Mouse (Mus musculus): ENCODE results near the gene Cln5. TPM values are rescaled to one million over a fixed set of nuclear protein-coding genes. Genes with fewer than 3 reads are reported as not detected.

Cln5 gene
- total RNA-seq, 2 experiments from 2014 or later = 7.2 to 8.2 TPM

DNA sequence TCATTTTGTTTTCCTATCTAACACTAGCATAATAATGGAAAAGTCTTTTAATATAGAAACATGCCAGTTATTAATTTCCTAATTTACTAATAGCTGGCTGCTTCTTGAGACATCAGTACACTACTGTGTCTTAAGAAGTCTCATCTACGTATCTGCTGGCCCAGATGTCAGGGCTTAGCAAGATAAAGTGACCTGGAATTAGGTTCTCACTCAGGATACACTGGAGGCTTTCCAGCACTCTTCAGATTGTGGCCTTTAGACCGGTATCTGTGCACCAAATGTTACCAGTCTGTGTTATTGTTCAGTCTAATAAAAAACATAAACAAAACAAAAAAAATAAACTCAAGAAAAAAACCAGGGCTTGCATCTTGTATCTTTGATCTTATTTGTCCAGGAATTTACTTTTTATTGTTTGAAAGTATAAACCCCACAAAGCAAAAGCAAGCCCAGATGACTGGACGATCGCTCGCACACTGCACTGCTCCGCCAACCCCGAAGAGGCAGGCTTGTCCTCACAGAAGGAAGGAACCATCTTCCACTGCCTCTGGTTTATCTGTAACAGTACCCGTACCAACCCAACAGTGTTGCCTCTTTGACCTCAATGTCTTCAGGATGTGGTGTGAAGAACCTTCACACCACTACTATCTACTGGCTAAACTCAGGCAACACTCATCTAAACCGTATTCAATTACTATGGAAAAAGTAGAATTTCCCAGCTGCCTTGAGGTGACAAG is 7.4 kb downstream of the Cln5 start:
- no peak for DNase-seq
- intact Hi-C loops (cut with DNase I; ENCODE audit: low total_unique reads) = no loop called here

- intact Hi-C loops (cut with DNase I; ENCODE audit: low total_unique reads) = no loop called here
- DNase-seq = no peak
Measured at GRCm38 (mm10) chr14:103078006-103078912, 8.2 kb downstream of the Cln5 start.

- DNase-seq = no peak
- intact Hi-C loops (cut with DNase I; ENCODE audit: low total_unique reads) = no loop called here
Measured at GRCm38 (mm10) chr14:103079209-103079977, 9.4 kb downstream of the Cln5 start.

DNA sequence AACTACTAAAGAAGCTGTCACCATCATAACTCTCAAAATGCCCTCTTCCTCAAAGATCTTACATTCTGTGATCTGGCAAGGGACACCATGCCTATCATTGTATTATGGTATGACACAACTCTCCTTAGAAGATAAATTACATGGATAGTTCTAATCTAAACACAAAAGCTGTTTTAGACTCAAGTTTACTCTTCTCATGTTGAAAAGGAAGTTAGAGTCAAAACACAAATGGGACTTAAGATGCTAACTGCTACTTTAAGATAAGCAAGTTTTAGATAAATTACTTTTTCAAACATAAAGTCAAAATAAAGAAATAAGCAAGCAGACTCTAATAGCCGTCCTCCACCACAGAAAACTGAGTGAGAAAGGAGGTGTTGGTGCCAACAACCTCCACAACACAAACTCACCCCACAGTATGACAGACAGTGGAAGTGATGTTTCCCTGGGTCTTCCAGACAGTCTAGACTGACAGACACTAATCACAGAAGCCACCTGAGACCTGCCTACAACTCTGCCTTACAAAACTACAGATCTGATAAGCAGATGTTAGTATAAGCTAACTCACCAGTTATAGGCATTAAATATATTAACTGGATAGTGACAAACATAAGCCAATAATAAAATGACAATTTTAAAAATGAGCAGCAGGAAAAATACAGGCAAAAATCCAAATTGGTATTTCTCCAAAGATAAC is 16.0 kb downstream of the Cln5 start:
- intact Hi-C loops (cut with DNase I; ENCODE audit: low total_unique reads) = no loop called here
- no peak for DNase-seq

DNA sequence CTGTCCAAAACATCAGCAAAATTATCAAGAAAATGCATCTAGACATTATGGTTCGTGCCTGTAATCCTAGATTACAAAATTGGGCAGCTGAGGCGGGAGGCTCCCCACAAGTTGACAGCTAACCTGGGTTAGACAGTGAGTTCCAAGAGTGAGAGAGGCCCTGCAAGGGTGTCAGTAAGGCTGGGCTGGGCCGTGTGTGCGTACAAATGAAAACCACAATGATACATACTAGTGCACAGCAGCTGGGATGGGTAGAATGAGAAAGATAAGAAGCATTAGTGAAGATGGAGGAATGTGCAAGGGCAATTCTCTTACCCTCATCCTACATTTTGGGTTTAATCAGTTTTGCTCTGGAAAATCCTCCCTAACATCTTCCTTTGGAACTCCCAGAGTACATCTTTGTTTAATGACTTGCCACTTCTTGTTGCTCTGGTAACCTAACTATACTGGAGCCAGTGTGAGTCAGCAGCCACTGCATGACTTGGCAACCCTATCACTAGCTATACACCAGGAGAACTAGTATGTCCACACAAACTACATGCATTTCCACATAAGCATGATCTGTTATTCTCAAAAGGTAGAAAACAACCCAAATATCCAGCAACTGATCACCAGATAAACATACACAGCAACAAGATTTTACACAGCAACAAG is 16.8 kb downstream of the Cln5 start:
- intact Hi-C loops (cut with DNase I; ENCODE audit: low total_unique reads) = no loop called here
- DNase-seq = no peak

DNA sequence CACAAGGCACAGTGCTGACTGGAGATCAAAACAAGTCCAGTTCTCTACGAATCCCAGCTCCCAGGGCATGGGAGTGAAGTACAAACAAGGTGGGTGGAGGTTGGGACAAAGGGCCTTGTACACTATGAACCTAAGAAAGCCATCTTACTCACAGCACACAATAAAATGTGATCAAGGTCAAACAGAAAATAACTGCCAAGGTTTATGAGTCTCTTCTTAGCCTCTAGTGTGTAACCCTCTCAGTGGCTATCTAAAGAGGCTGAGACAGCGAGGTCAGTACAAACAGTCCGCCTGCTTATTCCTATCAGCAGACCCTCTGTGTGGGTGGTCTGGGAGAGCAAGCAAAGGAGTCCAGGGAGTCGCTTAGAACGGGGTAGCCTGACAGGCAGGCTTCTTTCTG is 17.8 kb downstream of the Cln5 start:
- intact Hi-C loops (cut with DNase I; ENCODE audit: low total_unique reads) = no loop called here
- DNase-seq = no peak

DNA sequence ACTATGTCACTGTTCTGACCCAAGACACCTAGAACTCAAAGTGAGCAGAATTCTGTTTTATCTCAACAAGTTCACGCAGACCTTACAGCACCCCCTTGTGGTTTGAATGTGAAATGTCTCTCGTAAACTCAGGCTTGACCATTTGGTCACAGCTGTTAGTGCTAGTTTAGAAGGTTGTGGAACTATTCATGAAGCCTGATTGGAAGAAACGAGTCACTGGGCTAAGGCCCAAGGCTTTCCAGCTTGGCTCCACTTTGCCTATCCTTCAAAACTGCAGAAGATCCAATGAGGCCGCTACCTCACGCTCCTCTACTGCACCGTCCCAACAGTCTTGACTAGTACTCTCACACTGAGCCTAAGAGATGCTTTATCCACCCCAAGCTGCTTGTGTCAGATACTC is 18.6 kb downstream of the Cln5 start:
- DNase-seq = no peak
- intact Hi-C loops (cut with DNase I; ENCODE audit: low total_unique reads) = no loop called here

- DNase-seq = no peak
- intact Hi-C loops (cut with DNase I; ENCODE audit: low total_unique reads) = no loop called here
Measured at GRCm38 (mm10) chr14:103093236-103093635, 23.2 kb downstream of the Cln5 start.

- intact Hi-C loops (cut with DNase I; ENCODE audit: low total_unique reads) = no loop called here
- DNase-seq = no peak
Measured at GRCm38 (mm10) chr14:103093670-103094069, 23.7 kb downstream of the Cln5 start.

DNA sequence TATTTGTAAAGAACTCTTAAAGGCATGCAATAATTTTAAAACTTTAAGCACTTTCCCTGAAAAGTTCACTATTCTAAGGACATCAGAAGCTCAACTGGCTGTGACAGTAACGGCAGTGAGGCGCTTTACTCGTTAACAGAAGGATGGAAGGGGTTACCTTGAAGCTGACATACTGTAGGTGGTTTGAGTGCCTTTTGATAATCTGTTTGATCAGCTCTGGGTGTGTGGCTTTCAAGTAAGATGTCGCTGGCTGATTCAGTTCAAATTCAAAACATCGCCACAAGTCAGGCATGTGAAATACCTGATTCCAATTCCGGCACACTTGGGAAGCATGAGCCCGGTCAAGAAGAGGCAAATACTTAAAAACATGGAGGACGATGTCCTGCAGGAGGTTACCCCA is 25.0 kb downstream of the Cln5 start:
- intact Hi-C loops (cut with DNase I; ENCODE audit: low total_unique reads) = no loop called here
- no peak for DNase-seq

- intact Hi-C loops (cut with DNase I; ENCODE audit: low total_unique reads) = no loop called here
- no peak for DNase-seq
Measured at GRCm38 (mm10) chr14:103095826-103096225, 25.8 kb downstream of the Cln5 start.

DNA sequence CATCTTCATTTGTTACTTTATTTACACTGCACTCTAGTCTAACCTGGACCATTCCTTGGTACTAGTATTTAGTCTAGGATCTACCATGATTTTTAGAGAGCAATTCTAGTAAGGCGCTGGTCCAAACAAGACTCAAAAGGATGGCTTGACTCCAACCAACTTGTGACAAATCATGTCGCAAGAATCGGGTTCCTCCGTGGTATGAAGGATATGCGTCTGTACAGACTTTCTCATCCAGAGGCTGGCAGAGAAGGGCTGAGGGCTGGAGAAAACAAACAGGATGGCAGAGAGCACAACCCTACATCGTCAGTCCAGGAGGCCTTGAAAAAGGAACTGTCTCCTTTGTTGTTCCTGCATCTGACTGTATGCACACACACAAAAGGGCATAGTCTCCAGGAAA is 26.6 kb downstream of the Cln5 start:
- intact Hi-C loops (cut with DNase I; ENCODE audit: low total_unique reads) = no loop called here
- DNase-seq = no peak

DNA sequence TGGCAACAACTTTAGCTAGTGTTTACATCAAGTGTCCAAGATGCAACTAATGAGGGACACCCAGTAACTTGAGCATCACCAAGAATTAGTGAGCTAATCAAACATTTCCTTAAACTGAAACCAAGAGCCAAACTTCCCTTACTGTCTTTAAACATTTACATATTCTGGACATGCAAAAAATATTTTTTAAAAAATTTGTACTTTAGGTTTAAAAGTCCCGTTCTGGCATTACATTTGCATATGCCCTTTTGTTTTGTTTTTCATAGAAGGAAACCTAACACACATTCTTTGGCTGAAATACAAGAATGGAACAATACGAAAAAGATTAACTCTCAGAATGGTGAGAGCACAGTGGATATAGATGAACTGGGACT is 28.2 kb downstream of the Cln5 start:
- DNase-seq = no peak
- intact Hi-C loops (cut with DNase I; ENCODE audit: low total_unique reads) = no loop called here

- intact Hi-C loops (cut with DNase I; ENCODE audit: low total_unique reads) = no loop called here
- DNase-seq = peak; percentile 92
Measured at GRCm38 (mm10) chr14:103098587-103099235, 28.7 kb downstream of the Cln5 start.

DNA sequence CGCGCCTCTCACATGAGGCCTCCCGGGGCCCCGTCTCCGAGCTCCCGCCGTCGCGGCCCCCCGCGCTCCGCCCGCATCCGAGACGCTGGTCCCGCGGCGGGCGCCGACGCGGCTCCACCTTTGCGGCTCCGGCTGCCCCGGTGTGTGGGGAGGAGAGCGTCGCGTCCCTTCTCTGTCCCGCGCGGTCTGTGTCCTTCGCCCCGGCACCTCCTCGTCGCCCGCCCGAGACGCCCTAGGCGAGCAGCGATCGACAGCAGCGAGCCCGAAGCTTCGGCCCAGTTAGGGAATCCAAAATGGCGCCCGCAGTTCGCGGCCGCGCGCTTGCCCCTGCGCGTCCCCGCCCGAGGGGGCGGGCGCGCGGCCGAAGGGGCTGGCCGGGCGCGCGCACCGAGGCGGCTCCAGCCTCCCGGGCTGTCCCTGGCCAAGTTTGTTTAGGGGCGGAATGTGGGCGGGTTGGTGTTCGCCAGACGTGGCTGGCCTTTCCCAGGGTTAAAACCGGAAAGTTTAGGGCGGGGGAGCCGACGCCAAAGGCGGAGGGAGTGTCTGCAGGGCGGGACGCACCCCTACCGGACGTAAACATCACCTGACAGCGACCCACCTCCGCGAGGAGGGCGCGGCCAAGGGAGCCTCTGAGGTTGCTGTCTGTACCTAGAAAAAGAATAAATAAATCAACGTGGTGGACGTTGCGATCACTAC is 29.4 kb downstream of the Cln5 start, which contains the start of gene Fbxl3:
Gene Fbxl3 (minus strand): TSS at position 329 of the 696 bp plus-strand sequence.
- intact Hi-C loops (cut with DNase I; ENCODE audit: low total_unique reads) = no loop called here
- DNase-seq = peak; percentile 92

DNA sequence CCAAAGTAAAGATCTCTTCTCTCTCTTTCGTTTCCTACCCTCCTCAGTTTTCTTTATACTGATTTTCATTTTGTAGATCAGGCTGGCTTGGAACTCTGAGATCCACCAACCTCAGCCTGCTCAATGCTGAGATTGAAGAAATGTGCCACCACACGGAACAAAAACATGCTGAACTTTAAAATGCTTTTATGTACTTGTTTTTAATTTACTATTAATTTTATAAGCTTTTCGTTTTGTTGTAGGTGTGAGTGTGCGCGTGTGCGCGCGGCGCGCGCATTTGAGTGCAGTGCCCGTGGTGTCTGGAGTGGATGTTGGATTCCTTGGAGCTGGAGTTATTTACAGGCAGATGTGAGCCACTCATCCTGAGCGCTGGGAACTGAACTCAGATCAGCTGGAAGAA is 30.3 kb downstream of the Cln5 start:
- DNase-seq = no peak
- intact Hi-C loops (cut with DNase I; ENCODE audit: low total_unique reads) = no loop called here

DNA sequence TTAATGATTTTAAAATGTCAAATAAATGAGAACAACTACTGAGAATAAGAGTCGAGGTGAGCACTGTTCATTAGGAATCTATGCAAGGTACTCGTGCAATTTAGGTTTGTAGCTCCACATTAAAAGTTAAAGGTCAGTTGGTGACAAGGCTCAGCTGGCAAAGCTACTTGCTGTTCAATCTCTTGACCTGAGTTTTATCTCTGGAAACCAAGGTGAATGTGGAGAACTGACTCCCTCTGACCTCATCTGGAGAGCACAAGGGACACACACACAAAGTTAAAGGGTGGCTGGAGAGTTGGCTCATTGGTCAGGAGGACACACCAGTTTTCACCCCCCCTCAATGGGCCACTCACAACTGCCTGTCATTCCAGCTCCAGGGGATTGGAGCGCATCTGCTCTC is 31.2 kb downstream of the Cln5 start:
- no peak for DNase-seq
- intact Hi-C loops (cut with DNase I; ENCODE audit: low total_unique reads) = no loop called here

DNA sequence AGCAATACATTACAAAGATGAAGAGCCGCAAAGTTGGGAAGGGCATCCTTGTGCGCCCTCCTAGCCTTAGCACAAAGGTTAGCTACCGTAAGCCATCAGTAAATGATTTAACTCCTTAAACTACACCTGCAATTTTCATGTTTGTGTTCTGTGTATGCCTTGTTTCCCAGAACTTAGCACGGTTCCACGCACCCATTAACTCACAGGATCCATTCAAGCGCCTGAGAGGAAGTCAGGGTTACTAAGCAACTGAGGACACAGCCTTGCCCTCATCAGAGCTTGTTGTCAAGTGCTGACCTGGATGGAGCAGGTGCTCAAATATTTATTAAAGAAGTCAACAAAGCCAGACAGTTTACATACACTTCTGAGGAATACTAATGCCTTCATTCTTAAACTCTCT is 32.2 kb downstream of the Cln5 start:
- intact Hi-C loops (cut with DNase I; ENCODE audit: low total_unique reads) = no loop called here
- DNase-seq = no peak

Measured in gastrocnemius, postnatal 14 days (tissue).